Mouse (Mus musculus) heart, postnatal 0 days (tissue): ENCODE results near the gene Bag2.

Experiments used
- CTCF ChIP-seq: IDR thresholded peaks from 2 replicates; pipeline ENCODE4 v1.5.1; 2016; ENCODE audit warnings: antibody characterized with exemption, control low read depth, low read depth
- EP300 ChIP-seq: IDR thresholded peaks from 2 replicates; pipeline ENCODE4 v1.6.1; 2016; ENCODE audit warnings: antibody characterized with exemption, low read depth

DNA sequence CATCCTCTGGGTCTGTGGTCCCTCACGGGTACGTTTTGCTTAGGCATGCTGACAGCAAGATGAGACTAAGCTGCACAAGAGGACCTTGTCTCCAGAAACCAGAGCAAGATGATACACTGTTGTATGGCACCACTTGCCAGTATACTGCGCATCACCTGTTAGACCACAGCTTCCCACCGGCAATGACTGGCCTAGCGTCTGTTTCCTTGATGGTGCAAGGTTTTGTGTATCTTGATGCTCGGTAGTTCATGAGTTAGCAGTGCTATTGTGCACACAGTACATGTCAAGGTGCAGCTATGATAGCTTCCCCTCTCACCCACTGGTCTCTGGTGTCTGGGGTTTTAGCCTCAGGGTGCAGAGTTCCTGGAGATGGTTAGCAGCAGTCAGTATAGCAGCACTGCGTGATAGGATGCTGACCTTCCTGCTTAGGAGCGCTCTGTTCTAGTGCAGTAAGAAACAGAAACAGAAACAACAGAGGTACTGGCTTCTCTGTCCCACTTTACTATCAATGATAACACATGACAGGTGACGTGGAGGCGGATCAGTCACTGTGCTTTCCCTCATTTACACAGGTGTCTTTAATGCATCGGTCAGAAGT, 18.8 kb downstream of the Bag2 start:
- TF ChIP-seq CTCF, result no peak
- TF ChIP-seq EP300, result no peak
